Mouse (Mus musculus): ENCODE results near the gene Wdr66. TPM values are rescaled to one million over a fixed set of nuclear protein-coding genes. Genes with fewer than 3 reads are reported as not detected.

Wdr66 gene
- polyA plus RNA-seq, 1 experiment, result 0.89 TPM

- 79% methylated on average over 13 of the region's 13 CpGs for WGBS
- Histone ChIP-seq H3K4me3 (ENCODE audit: extremely low read depth, insufficient read depth, insufficient read length) (no peak overlapping the region), H3K36me3 (ENCODE audit: control insufficient read depth, insufficient read depth, low read length) (peaks cover 19% of the 10 kb centered on the region), H3K27me3 (ENCODE audit: control insufficient read depth, insufficient read depth, low read length) (no peaks in the 10 kb centered on the region), H3K4me1 (ENCODE audit: control insufficient read depth, insufficient read depth, insufficient read length) (no peaks in the 10 kb centered on the region), H3K27ac (ENCODE audit: insufficient read depth, low read length) (no peak overlapping the region)
- TF ChIP-seq CTCF (IDR thresholded peaks at IDR 0.05; ENCODE audit: extremely low read depth, insufficient read depth, insufficient read length, insufficient replicate concordance), result peak; percentile 87; the same call in 1 of the 2 replicates
- TF ChIP-seq POLR2A (IDR thresholded peaks at IDR 0.05; ENCODE audit: low read depth, low read length), result no peak
- DNase-seq (ENCODE audit: low read depth in 1 of 2, low spot score in 2 of 2), result peak in 1 of 2 experiments; percentile 24
These were observed 117.1 kb downstream of the Wdr66 start for GRCm38 (mm10) chr5:123368869-123369488.

- DNase-seq (ENCODE audit: low read depth in 1 of 2, low spot score in 2 of 2), result no peak
- TF ChIP-seq POLR2A (IDR thresholded peaks at IDR 0.05; ENCODE audit: low read depth, low read length), result no peak
- TF ChIP-seq CTCF (IDR thresholded peaks at IDR 0.05; ENCODE audit: extremely low read depth, insufficient read depth, insufficient read length, insufficient replicate concordance), result no peak
- Histone ChIP-seq H3K27ac (ENCODE audit: insufficient read depth, low read length) (no peak overlapping the region), H3K36me3 (ENCODE audit: control insufficient read depth, insufficient read depth, low read length) (peaks cover 17% of the 10 kb centered on the region), H3K4me3 (ENCODE audit: extremely low read depth, insufficient read depth, insufficient read length) (no peak overlapping the region), H3K4me1 (ENCODE audit: control insufficient read depth, insufficient read depth, insufficient read length) (no peaks in the 10 kb centered on the region), H3K27me3 (ENCODE audit: control insufficient read depth, insufficient read depth, low read length) (no peaks in the 10 kb centered on the region)
- 90% methylated on average over 5 of the region's 5 CpGs for WGBS
These were observed 118.1 kb downstream of the Wdr66 start for GRCm38 (mm10) chr5:123370049-123370448.

GRCm38 (mm10) chr5:123375262-123375661, 123.4 kb downstream of the Wdr66 start:
- H3K27ac ChIP-seq (ENCODE audit: insufficient read depth, low read length), result no peak overlapping the region
- H3K4me3 ChIP-seq (ENCODE audit: extremely low read depth, insufficient read depth, insufficient read length), result no peak overlapping the region
- TF ChIP-seq CTCF (IDR thresholded peaks at IDR 0.05; ENCODE audit: extremely low read depth, insufficient read depth, insufficient read length, insufficient replicate concordance) (no peak), POLR2A (IDR thresholded peaks at IDR 0.05; ENCODE audit: low read depth, low read length) (no peak)
- H3K27me3 ChIP-seq (ENCODE audit: control insufficient read depth, insufficient read depth, low read length), result no peaks in the 10 kb centered on the region
- H3K36me3 ChIP-seq (ENCODE audit: control insufficient read depth, insufficient read depth, low read length), result peaks cover 17% of the 10 kb centered on the region
- no peak for DNase-seq (ENCODE audit: low read depth in 1 of 2, low spot score in 2 of 2)
- H3K4me1 ChIP-seq (ENCODE audit: control insufficient read depth, insufficient read depth, insufficient read length), result peaks cover 9% of the 10 kb centered on the region; the same call in 1 of the 2 replicates
- WGBS, result 88% methylated on average over 10 of the region's 10 CpGs

- Histone ChIP-seq H3K27me3 (ENCODE audit: control insufficient read depth, insufficient read depth, low read length) (no peaks in the 10 kb centered on the region), H3K36me3 (ENCODE audit: control insufficient read depth, insufficient read depth, low read length) (peaks cover 16% of the 10 kb centered on the region), H3K4me1 (ENCODE audit: control insufficient read depth, insufficient read depth, insufficient read length) (peaks cover 11% of the 10 kb centered on the region; the same call in 1 of the 2 replicates), H3K4me3 (ENCODE audit: extremely low read depth, insufficient read depth, insufficient read length) (no peak overlapping the region), H3K27ac (ENCODE audit: insufficient read depth, low read length) (no peak overlapping the region)
- TF ChIP-seq CTCF (IDR thresholded peaks at IDR 0.05; ENCODE audit: extremely low read depth, insufficient read depth, insufficient read length, insufficient replicate concordance), result no peak
- no peak for TF ChIP-seq POLR2A (IDR thresholded peaks at IDR 0.05; ENCODE audit: low read depth, low read length)
- WGBS, result 80% methylated on average over 6 of the region's 6 CpGs
- DNase-seq (ENCODE audit: low read depth in 1 of 2, low spot score in 2 of 2), result no peak
These were observed 124.0 kb downstream of the Wdr66 start for GRCm38 (mm10) chr5:123375793-123376452.

GRCm38 (mm10) chr5:123376569-123376968, 124.7 kb downstream of the Wdr66 start:
- peak in 1 of 2 experiments; percentile 51 for DNase-seq (ENCODE audit: low read depth in 1 of 2, low spot score in 2 of 2)
- TF ChIP-seq CTCF (IDR thresholded peaks at IDR 0.05; ENCODE audit: extremely low read depth, insufficient read depth, insufficient read length, insufficient replicate concordance) (no peak), POLR2A (IDR thresholded peaks at IDR 0.05; ENCODE audit: low read depth, low read length) (no peak)
- Histone ChIP-seq H3K4me3 (ENCODE audit: extremely low read depth, insufficient read depth, insufficient read length) (no peak overlapping the region), H3K27ac (ENCODE audit: insufficient read depth, low read length) (no peak overlapping the region), H3K36me3 (ENCODE audit: control insufficient read depth, insufficient read depth, low read length) (peaks cover 10% of the 10 kb centered on the region), H3K4me1 (ENCODE audit: control insufficient read depth, insufficient read depth, insufficient read length) (peaks cover 11% of the 10 kb centered on the region; the same call in 1 of the 2 replicates), H3K27me3 (ENCODE audit: control insufficient read depth, insufficient read depth, low read length) (no peaks in the 10 kb centered on the region)
- 7% methylated on average over 10 of the region's 10 CpGs for WGBS

Other genes with a start within 250 kb of the Wdr66 start
- 52.3 and 83.0 TPM in 2 replicates for gene Orai1, start 237.0 kb upstream of the Wdr66 start, polyA plus RNA-seq (2012; rRNA removed)
- gene Morn3, start 205.1 kb upstream of the Wdr66 start, polyA plus RNA-seq (2012; rRNA removed), result not detected in 2 replicates
- 5.8 and 7.6 TPM in 2 replicates for gene Tmem120b, start 183.7 kb upstream of the Wdr66 start, polyA plus RNA-seq (2012; rRNA removed)
- gene Rhof, start 119.4 kb upstream of the Wdr66 start, polyA plus RNA-seq (2012; rRNA removed), result 70.7 and 72.5 TPM in 2 replicates
- 20.5 and 23.2 TPM in 2 replicates for gene Setd1b, start 109.9 kb upstream of the Wdr66 start, polyA plus RNA-seq (2012; rRNA removed)
- 13.3 and 19.5 TPM in 2 replicates for gene Psmd9, start 82.7 kb upstream of the Wdr66 start, polyA plus RNA-seq (2012; rRNA removed)
- gene Hpd, start 69.4 kb upstream of the Wdr66 start, polyA plus RNA-seq (2012; rRNA removed), result 0.19 and 0.37 TPM in 2 replicates
- 12.4 and 12.8 TPM in 2 replicates for gene Bcl7a, start 91.7 kb downstream of the Wdr66 start, polyA plus RNA-seq (2012; rRNA removed)
- gene Mlxip, start 142.7 kb downstream of the Wdr66 start, polyA plus RNA-seq (2012; rRNA removed), result 87.1 and 113 TPM in 2 replicates
- not detected in 2 replicates for gene Lrrc43, start 237.2 kb downstream of the Wdr66 start, polyA plus RNA-seq (2012; rRNA removed)
- not detected in 2 replicates for gene Il31, start 237.4 kb downstream of the Wdr66 start, polyA plus RNA-seq (2012; rRNA removed)

Data from spleen, adult 2 months (tissue).